Mouse (Mus musculus) neural tube, embryonic 14.5 days (tissue): ENCODE data around the gene Dclre1a. TPM values are rescaled to one million over a fixed set of nuclear protein-coding genes. Genes with fewer than 3 reads are reported as not detected.

Source experiments
- polyA plus RNA-seq: library from polyadenylated mRNA; unstranded; fragments of >200 nt; fragmentation: Nextera tagmentation; extraction: Ambion mirVana; gene quantifications from 2 replicates; pipeline ENCODE4 v1.2.1, GENCODE M21; 2014

The Dclre1a gene
- polyA plus RNA-seq, 1 experiment from 2014 or later: 11.4 TPM

Other genes with a start within 250 kb of the Dclre1a start
- gene Nrap, start 158.2 kb downstream of the Dclre1a start, polyA plus RNA-seq: 0.15 and 0.28 TPM in 2 replicates
- gene Casp7, start 151.1 kb downstream of the Dclre1a start, polyA plus RNA-seq: 17.6 and 18.0 TPM in 2 replicates
- gene Plekhs1, start 86.6 kb downstream of the Dclre1a start, polyA plus RNA-seq: 0.13 and 0.29 TPM in 2 replicates
- gene Nhlrc2, start within 50 bp of the Dclre1a start, polyA plus RNA-seq: 9.4 and 9.5 TPM in 2 replicates
- 1.1 and 1.8 TPM in 2 replicates for gene Adrb1, start 174.0 kb upstream of the Dclre1a start, polyA plus RNA-seq